Mouse (Mus musculus): ENCODE data around the gene 1500009C09Rik. TPM values are rescaled to one million over a fixed set of nuclear protein-coding genes. Genes with fewer than 3 reads are reported as not detected.

The 1500009C09Rik gene
- total and polyA plus RNA-seq, 2 experiments from 2014 or later, result 17.9 to 156 TPM

DNA sequence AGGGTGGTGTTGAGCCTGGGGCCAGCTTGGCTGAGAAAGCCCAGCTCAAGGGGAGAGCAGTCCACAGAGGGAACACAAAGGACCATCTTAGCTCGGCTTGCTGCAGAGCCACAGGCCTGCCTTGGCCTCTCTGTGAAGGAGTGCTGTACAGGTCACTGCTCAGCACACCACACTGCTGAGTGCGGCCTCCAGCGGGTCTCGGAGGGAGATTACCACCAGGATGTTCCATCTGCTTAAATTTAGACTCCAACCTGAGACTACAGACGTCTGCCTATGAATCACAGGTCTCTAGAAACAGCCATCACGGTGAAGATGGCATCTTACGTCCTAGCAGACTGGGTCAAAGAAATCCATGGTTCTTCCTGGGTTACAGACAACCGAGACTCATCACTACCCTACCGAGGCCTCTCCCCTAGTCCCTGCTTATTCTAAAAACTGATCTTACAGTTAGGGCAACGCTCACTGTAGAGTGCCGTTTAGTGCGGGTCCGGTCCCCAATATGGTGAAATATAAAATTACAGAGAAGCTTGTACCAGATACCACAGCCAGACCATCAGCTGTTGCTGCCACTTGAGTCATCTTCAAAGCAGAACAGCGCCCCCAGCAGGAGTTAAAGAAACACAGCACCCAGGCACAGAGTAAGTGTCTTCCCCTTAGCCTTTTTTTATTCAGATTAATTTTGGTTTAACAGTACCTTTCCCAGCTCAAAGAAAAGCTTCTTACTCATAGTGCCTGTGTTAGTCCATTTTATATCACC is 30.9 kb upstream of the 1500009C09Rik start:
- no peak overlapping the region for H3K9ac ChIP-seq (replicated peaks; ENCODE audit: low read length, poor library complexity, severe bottlenecking)
- no peak overlapping the region for H3K27ac ChIP-seq (ENCODE audit: low read depth, low read length)
- ATAC-seq (ENCODE audit: low FRiP score) (no peak), DNase-seq (ENCODE audit: low spot score) (no peak)
- 63% methylated on average over 14 of the region's 14 CpGs for WGBS
- H3K27me3 ChIP-seq (ENCODE audit: insufficient read depth, low read length), result peaks cover 8% of the 10 kb centered on the region
- no peak overlapping the region for H3K4me2 ChIP-seq (ENCODE audit: low read depth, low read length, poor library complexity, severe bottlenecking)
- no peak overlapping the region for H3K4me3 ChIP-seq (ENCODE audit: low read depth, low read length)
- TF ChIP-seq CTCF (IDR thresholded peaks at IDR 0.05), result 0 out of 2 replicates have a peak, but pooled peaks have one; percentile 21
- H3K9me3 ChIP-seq (ENCODE audit: low read length), result no peaks in the 10 kb centered on the region
- no peaks in the 10 kb centered on the region for H3K36me3 ChIP-seq (ENCODE audit: insufficient read depth, low read length)
- 0 out of 2 replicates have a peak, but pooled peaks cover 2% of the 10 kb centered on the region for H3K4me1 ChIP-seq (ENCODE audit: insufficient read depth, low read length)

GRCm38 (mm10) chr15:82223251-82223650 is 28.9 kb upstream of the 1500009C09Rik start:
- DNase-seq (ENCODE audit: low spot score) (no peak), ATAC-seq (ENCODE audit: low FRiP score) (no peak)
- H3K4me2 ChIP-seq (ENCODE audit: low read depth, low read length, poor library complexity, severe bottlenecking), result no peak overlapping the region
- no peaks in the 10 kb centered on the region for H3K36me3 ChIP-seq (ENCODE audit: insufficient read depth, low read length)
- H3K9me3 ChIP-seq (ENCODE audit: low read length), result no peaks in the 10 kb centered on the region
- no peak overlapping the region for H3K4me3 ChIP-seq (ENCODE audit: low read depth, low read length)
- H3K4me1 ChIP-seq (ENCODE audit: insufficient read depth, low read length), result 0 out of 2 replicates have a peak, but pooled peaks cover 2% of the 10 kb centered on the region
- no peak for TF ChIP-seq CTCF (IDR thresholded peaks at IDR 0.05)
- no peak overlapping the region for H3K9ac ChIP-seq (replicated peaks; ENCODE audit: low read length, poor library complexity, severe bottlenecking)
- no peak overlapping the region for H3K27ac ChIP-seq (ENCODE audit: low read depth, low read length)
- H3K27me3 ChIP-seq (ENCODE audit: insufficient read depth, low read length), result peaks cover 8% of the 10 kb centered on the region; the same call in 1 of the 2 replicates
- 61% methylated on average over 7 of the region's 7 CpGs for WGBS

DNA sequence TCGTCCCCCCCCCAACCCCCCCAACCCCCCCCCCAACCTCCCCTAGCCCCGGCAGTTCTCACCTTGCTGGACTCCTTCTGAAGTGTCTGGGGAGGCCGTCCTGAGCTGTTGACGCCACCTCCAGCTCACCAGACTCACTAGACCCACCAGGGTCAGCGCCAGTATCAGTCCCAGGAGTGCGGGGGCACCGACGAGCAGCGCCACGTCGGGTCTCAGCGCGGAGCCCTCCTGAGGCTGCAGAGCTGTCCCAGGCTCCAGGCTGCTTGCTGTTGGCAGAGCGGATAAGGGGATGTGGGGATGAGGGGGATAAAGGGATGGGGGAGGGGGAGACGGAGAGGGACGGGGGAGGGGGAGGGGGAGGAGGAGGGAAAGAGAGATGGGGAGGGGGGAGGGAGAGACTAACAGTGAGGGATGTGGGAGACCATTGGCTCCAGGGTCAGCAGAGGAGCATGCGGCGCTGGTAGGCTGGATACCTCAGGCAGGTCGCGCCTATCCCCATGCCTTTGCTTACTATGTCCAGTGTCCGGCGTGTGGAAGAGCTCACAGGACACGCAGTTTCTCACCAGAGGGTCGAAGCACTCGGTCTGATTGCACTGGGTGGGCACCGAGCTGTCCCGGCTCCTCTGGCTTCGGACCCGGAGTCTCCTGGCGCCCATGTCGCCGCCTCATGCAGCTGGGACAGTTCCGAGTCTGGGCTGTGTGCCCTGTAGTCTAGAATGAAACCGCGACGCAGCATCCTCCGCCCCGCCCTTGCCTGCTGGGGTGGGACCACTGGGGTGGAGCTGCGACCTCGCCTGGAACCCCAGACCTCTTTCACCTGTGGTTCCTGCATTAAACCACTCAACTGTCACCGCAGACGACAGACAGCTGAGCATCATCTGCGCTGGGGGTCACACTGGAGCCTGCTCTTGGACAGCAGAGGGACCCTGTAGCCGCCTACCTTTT is 28.3 kb upstream of the 1500009C09Rik start, which contains the start of gene Tnfrsf13c:
Gene Tnfrsf13c (minus strand): TSS at position 713 of the 945 bp plus-strand sequence.
- DNase-seq (ENCODE audit: low spot score), result peak; percentile 38
- Histone ChIP-seq H3K36me3 (ENCODE audit: insufficient read depth, low read length) (no peaks in the 10 kb centered on the region), H3K4me1 (ENCODE audit: insufficient read depth, low read length) (0 out of 2 replicates have a peak, but pooled peaks cover 2% of the 10 kb centered on the region), H3K27ac (ENCODE audit: low read depth, low read length) (no peak within 1 kb of the TSS), H3K9me3 (ENCODE audit: low read length) (no peaks in the 10 kb centered on the region), H3K4me3 (ENCODE audit: low read depth, low read length) (peak within 1 kb of the TSS; percentile 22), H3K9ac (replicated peaks; ENCODE audit: low read length, poor library complexity, severe bottlenecking) (0 out of 2 replicates have a peak within 1 kb of the TSS, but pooled peaks have one; percentile 4), H3K4me2 (ENCODE audit: low read depth, low read length, poor library complexity, severe bottlenecking) (peak within 1 kb of the TSS; percentile 49), H3K27me3 (ENCODE audit: insufficient read depth, low read length) (peaks cover 8% of the 10 kb centered on the region; the same call in 1 of the 2 replicates)
- 2% methylated on average over 39 of the region's 44 CpGs for WGBS
- no peak for TF ChIP-seq CTCF (IDR thresholded peaks at IDR 0.05)
- peak; percentile 53 for ATAC-seq (ENCODE audit: low FRiP score)

DNA sequence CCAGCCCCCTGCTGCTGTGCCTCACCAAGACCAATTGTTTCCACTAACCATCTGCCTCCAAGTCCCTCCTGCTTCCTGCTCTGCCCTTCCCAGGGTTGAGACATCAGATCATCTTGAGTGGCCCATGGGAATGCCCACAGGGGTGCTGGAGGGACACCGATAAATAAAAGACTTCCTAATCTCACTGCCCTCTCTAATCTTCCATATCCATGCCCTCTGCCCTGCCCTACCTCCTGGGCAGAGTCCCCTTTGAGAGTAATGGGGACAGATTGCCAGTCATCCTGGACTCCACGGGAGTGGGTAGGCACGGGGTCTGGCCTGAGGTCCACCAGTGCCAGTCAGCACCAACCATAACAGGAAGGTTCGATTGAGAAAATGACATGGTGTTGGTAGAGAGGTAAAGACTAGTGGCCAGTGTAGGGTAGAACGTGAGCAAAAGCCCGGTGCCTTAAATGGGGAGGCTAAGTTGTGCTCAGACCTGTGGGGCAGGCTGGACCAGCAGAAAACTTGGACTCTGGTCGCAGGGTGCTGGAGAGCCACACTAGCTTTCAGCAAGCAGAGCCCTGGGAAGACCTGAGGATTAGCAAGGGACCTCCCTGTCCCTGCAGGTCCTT is 27.5 kb upstream of the 1500009C09Rik start:
- H3K9ac ChIP-seq (replicated peaks; ENCODE audit: low read length, poor library complexity, severe bottlenecking), result no peak overlapping the region
- no peaks in the 10 kb centered on the region for H3K36me3 ChIP-seq (ENCODE audit: insufficient read depth, low read length)
- WGBS, result 37% methylated on average over 7 of the region's 7 CpGs
- H3K27me3 ChIP-seq (ENCODE audit: insufficient read depth, low read length), result peaks cover 8% of the 10 kb centered on the region; the same call in 1 of the 2 replicates
- no peak for ATAC-seq (ENCODE audit: low FRiP score)
- H3K4me2 ChIP-seq (ENCODE audit: low read depth, low read length, poor library complexity, severe bottlenecking), result peak overlapping the region; percentile 49
- DNase-seq (ENCODE audit: low spot score), result no peak
- 0 out of 2 replicates have a peak, but pooled peaks cover 2% of the 10 kb centered on the region for H3K4me1 ChIP-seq (ENCODE audit: insufficient read depth, low read length)
- H3K4me3 ChIP-seq (ENCODE audit: low read depth, low read length), result no peak overlapping the region; the same call in 1 of the 2 replicates
- H3K27ac ChIP-seq (ENCODE audit: low read depth, low read length), result no peak overlapping the region
- no peak for TF ChIP-seq CTCF (IDR thresholded peaks at IDR 0.05)
- H3K9me3 ChIP-seq (ENCODE audit: low read length), result no peaks in the 10 kb centered on the region

GRCm38 (mm10) chr15:82225769-82226168 is 26.4 kb upstream of the 1500009C09Rik start:
- no peak overlapping the region for H3K4me3 ChIP-seq (ENCODE audit: low read depth, low read length)
- 0 out of 2 replicates have a peak, but pooled peaks cover 2% of the 10 kb centered on the region for H3K4me1 ChIP-seq (ENCODE audit: insufficient read depth, low read length)
- TF ChIP-seq CTCF (IDR thresholded peaks at IDR 0.05), result no peak
- no peak for ATAC-seq (ENCODE audit: low FRiP score)
- no peaks in the 10 kb centered on the region for H3K9me3 ChIP-seq (ENCODE audit: low read length)
- no peak for DNase-seq (ENCODE audit: low spot score)
- H3K9ac ChIP-seq (replicated peaks; ENCODE audit: low read length, poor library complexity, severe bottlenecking), result no peak overlapping the region
- H3K4me2 ChIP-seq (ENCODE audit: low read depth, low read length, poor library complexity, severe bottlenecking), result no peak overlapping the region
- WGBS, result 87% methylated on average over 5 of the region's 5 CpGs
- no peak overlapping the region for H3K27ac ChIP-seq (ENCODE audit: low read depth, low read length)
- H3K36me3 ChIP-seq (ENCODE audit: insufficient read depth, low read length), result no peaks in the 10 kb centered on the region
- peaks cover 8% of the 10 kb centered on the region; the same call in 1 of the 2 replicates for H3K27me3 ChIP-seq (ENCODE audit: insufficient read depth, low read length)
